Mouse (Mus musculus) megakaryocyte, embryonic 14.5 days (primary cell): ENCODE results near the gene Man2a2.

ENCODE experiments used
- FLI1 ChIP-seq: IDR thresholded peaks from 2 replicates; pipeline ENCODE4 v1.6.1; 2012; ENCODE audit warnings: low read length, inconsistent platforms, mixed read lengths
- GATA1 ChIP-seq: IDR thresholded peaks from 3 replicates; pipeline ENCODE4 v1.6.1; 2012; ENCODE audit warnings: mixed read lengths, low read length, inconsistent platforms, borderline replicate concordance

DNA sequence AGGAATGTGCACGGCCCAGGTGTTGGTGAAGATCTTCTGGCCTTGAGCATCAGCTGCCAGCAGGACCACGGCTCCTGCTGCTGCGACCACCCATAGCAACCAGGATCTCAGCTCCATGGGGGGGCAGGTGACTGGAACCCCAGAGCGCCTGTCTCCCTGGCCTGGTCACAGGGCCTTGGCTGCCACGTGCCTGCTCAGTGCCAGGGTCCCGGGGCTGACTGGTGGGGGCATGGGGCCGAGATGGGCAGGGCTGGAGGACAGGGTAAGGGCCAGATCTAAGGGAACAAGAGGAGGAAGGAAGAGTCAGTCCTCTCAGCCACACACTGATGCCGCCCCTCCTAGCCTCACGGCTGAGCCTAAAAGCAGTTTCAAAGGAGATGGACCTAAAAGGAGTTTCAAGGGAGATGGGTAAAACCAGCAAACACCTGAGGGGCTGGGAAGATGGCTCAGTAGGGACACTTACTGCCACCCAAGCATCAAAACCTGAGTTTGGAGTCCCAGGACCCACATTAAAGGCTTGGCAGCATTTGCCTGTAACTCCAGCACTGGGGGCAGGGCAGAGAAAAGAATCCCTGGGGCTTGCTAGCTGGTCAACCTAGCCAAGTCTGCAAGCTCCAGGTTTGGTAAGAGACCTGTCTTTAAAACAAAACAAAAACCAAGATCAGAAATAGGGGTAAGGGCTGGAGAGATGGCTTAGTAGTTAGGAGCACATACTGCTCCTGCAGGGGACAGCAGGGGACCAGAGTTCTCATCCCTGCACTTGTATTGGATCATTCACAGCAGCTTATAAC lies 27.7 kb upstream of the Man2a2 start:
- TF ChIP-seq GATA1 (no peak), FLI1 (no peak)
